Mouse (Mus musculus) cerebellum, adult 11 months (tissue): ENCODE measurements around the gene Snrpg.
A peak's percentile ranks its signal among the peaks of the same experiment; 100 is the strongest.
"Not testable (repeated sequence)": the region's sequence is repeated elsewhere in the genome, so short reads cannot be mapped to it uniquely, and the experiment has no call there.

ENCODE experiments used
- DNase-seq: peaks from one replicate; pipeline ENCODE4 v3.0.0; 2022

Snrpg gene

DNA sequence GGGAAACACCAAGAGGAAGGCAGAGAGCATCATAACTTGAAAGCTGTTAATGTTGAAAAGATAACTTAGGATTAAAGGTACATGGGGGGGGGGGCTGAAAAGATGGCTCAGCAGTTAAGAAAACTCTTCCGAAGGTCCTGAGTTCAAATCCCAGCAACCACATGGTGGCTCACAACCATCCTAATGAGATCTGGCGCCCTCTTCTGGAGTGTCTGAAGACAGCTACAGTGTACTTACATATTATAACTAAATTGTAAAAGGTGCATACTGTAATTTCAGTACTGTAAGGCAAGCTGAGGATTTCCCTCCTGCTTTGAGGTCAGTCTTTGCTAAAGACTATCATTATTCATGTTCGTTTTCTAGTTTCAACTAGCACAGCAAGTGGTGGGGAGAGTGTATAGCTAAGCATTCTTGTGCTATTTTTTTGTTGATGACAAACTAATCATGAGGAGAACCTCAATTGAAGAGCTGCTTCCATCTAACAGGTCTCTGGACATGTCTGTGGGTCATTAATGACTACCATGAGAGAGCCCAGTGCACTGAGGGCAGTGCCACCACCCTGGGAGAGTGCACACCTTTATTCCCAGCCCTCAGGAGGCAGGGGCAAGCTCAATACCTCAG lies 901 bp upstream of the Snrpg start:
- DNase-seq: no peak

- DNase-seq: peak; percentile 93
Observed at GRCm38 (mm10) chr6:86371340-86371911, 322 bp downstream of the Snrpg start.

- DNase-seq: no peak
Observed at GRCm38 (mm10) chr6:86371950-86372516, 929 bp downstream of the Snrpg start.

- no peak for DNase-seq
Observed at GRCm38 (mm10) chr6:86373556-86373955, 2.5 kb downstream of the Snrpg start.

GRCm38 (mm10) chr6:86378341-86378740 lies 7.2 kb downstream of the Snrpg start:
- no peak for DNase-seq

GRCm38 (mm10) chr6:86380112-86380511 lies 9.0 kb downstream of the Snrpg start:
- not testable (repeated sequence) for DNase-seq

DNA sequence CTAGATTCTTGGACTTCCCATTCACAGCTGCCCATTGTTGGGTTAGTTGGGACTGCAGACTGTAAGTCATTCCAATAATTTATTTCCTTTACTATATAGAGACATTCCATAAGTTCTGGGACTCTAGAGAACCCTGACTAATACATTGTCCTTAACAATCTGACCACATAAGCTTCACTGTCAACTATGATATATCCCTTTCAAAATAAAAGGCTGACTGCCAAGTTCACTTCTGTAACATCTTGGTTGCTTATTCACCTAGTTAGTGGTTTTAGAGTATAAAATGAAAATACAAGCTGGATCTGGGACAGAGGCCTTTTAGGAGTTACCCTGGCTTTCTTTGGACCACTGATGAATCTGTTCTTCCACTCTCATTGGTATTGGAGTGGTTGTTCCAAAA lies 11.4 kb downstream of the Snrpg start:
- DNase-seq: no peak

- DNase-seq: no peak
Observed at GRCm38 (mm10) chr6:86383370-86383769, 12.3 kb downstream of the Snrpg start.

DNA sequence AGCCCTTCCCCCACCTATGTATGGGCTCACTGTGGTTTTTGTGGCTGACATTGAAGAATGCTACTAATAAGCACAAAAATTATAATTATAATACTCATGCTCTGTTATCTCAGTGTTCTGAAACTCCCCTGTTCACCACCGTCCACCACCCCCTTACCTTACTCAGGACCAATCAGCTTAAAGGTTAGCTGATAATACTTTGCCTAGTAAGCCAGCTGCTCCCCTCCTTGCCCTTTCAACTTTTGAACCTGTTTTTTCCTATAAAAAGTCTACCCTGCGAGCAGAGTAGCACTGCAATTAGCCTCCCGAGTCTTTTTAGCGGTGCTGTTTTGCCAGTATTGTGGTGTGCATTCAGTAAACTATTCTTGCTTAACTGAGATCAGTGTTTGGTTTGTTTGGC lies 13.6 kb downstream of the Snrpg start:
- no peak for DNase-seq

DNA sequence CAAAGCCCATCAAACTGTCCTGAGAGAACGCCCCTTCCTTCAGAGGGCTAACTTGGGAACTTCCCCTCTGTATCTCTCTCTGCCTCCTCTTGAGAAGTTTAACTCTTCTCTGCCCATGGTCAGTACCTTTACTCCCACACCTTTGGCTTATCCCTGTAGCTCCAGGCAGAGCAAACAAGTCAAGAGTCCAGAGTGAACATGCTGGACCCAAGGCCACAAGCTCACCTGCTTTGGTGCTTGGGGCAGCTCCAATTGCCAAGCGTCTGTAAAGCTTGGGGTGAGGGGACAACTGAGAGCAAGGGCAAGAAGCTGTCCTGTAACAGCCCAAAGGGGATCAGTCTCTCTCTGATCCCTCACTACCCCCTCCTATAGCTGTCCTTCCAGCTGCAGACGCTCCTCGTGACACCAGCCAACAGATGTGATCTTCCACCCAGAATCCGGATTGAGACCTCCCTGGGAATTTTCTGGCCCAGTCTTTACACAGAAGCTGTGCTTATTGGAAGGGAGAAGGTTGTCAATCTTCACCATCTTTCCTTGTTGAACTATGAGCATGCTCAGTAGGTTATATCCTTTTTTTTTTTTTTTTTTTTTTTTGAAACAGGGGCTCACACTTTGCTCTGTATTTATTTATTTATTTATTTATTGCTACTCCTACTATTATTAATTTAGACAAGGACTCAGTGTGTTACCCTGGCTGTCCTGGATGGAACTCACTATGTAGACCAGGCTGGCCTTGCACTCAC lies 14.4 kb downstream of the Snrpg start:
- no peak for DNase-seq

- DNase-seq: no peak
Observed at GRCm38 (mm10) chr6:86387313-86387712, 16.2 kb downstream of the Snrpg start.

GRCm38 (mm10) chr6:86388461-86388860 lies 17.4 kb downstream of the Snrpg start:
- no peak for DNase-seq

DNA sequence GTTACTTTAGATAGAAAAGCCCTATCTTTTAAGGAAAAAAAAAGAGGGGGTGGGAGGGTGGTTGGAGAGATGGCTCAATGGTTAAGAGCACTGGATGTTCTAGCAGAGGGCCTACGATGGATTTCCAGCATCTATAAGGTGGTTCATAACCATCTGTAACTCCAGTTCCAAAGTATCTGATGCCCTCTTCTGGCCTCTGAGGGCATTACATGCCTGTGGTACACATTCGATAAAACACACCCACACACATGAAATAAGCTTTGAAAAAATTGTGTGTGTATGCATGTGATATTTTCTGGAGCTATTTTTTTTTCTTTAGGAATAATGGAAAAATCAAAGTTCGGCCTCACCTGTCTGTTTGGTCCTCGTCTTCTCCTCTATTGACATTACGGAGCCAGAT lies 20.2 kb downstream of the Snrpg start:
- DNase-seq: no peak

- no peak for DNase-seq
Observed at GRCm38 (mm10) chr6:86393187-86393586, 22.1 kb downstream of the Snrpg start.

GRCm38 (mm10) chr6:86394078-86394720 lies 23.1 kb downstream of the Snrpg start:
- no peak for DNase-seq

- no peak for DNase-seq
Observed at GRCm38 (mm10) chr6:86395021-86395420, 23.9 kb downstream of the Snrpg start.

DNA sequence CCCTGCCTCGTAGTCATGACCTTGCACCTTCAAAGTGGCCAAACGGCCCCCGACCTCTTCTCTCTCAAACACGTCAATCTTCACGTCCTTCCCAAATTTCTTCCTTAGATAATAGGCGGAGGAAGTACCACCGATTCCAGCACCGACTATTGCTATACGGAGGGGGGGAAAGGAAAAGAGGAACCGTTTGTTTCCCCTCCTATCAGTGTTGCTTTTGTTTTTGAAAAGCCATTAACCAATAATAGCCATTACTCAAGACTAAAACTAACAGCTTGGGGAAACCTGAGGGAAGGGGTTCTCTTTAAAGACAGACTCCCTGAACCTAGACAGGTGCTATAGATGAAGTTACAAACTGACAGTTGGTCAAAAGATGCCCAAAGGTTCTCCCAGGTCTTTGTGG lies 24.9 kb downstream of the Snrpg start:
- DNase-seq: no peak

DNA sequence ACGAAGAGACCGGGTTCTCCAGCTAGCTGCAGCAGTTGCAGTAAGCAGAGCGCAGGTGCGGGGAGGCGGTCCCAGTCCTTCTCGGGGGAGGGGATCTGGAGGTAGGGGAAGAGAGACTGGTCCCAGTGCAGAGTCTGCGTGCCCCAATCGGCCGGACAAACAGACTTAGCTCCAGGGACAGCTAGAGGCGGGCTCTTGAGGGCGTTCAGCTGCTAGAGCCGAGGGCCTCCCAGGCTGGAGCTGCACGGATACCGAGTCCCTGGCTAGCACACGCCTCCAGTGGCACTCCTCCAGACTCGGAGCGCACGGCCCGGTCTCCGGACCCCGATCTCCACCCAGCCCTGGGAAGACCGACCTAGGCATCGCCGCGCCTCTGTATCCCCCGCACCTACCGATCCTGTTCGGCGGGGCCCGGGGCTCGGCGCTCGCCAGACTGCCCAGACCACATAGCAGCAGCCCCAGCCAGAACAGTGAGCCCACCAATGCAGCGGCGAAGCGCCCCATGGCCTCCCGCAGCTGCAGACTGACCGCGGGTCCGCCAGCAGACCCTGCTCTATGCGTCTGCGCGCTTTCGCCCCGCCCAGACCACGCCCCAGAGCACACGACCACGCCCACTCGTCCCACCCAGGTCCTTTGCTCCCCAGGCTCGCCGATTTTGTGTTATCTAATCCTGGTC lies 25.6 kb downstream of the Snrpg start, which contains the start of gene Pcyox1:
TSS of gene Pcyox1 (minus strand) at position 574 of the 676 bp plus-strand sequence.
- DNase-seq: peak; percentile 89

GRCm38 (mm10) chr6:86397257-86397980 lies 26.3 kb downstream of the Snrpg start:
- DNase-seq: no peak

DNA sequence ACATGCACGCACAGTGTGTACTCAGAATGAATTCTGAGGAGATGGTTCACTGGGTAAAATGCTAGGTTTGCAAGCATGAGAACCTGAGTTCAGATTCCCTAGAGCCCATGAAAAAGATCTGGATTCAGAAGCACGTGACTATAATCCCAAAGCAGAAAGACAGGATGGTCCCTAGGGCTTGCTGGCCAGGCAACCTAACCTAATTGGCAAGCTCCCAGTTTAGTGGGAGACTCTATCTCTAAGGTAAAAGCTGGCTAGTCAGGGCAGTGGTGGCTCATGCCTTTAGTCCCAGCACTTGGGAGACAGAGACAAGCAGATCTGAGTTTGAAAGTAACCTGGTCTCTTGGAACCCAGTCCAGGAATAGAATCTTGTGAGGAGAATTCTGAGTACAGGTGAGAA lies 27.9 kb downstream of the Snrpg start:
- DNase-seq: no peak

- no peak for DNase-seq
Observed at GRCm38 (mm10) chr6:86399995-86400394, 28.9 kb downstream of the Snrpg start.

GRCm38 (mm10) chr6:86400972-86401371 lies 29.9 kb downstream of the Snrpg start:
- no peak for DNase-seq
